Mouse (Mus musculus): Measurements from ENCODE around the gene Gpr135. TPM values are rescaled to one million over a fixed set of nuclear protein-coding genes. Genes with fewer than 3 reads are reported as not detected.

Gene Gpr135
- total and polyA plus RNA-seq, 2 experiments: 0.28 to 2.3 TPM

- H3K27ac ChIP-seq (replicated peaks; ENCODE audit: insufficient read depth, low read depth, low read length): peak overlapping the region; percentile 72; the same call in 1 of the 2 replicates
- TF ChIP-seq CTCF (IDR thresholded peaks at IDR 0.05; ENCODE audit: low read depth, low read length) (no peak), POLR2A (IDR thresholded peaks at IDR 0.05; ENCODE audit: extremely low read depth, insufficient read depth, low read length) (no peak)
- no peaks in the 10 kb centered on the region; the same call in 1 of the 2 replicates for H3K4me1 ChIP-seq (ENCODE audit: control insufficient read depth, insufficient read depth, low read length)
- no peaks in the 10 kb centered on the region for H3K27me3 ChIP-seq (ENCODE audit: control insufficient read depth, insufficient read depth, low read length)
- no peak overlapping the region for H3K4me3 ChIP-seq (ENCODE audit: insufficient read depth, low read depth, low read length)
- H3K79me2 ChIP-seq (ENCODE audit: control insufficient read depth, insufficient read depth, low read length): no peaks in the 10 kb centered on the region
- H3K9ac ChIP-seq (ENCODE audit: low read depth, low read length): no peak overlapping the region
- peak; percentile 29 for DNase-seq (ENCODE audit: extremely low read depth, low read depth, low spot score)
- 82% methylated on average over 6 of the region's 6 CpGs for WGBS
- H3K36me3 ChIP-seq (ENCODE audit: control insufficient read depth, insufficient read depth, low read length): no peaks in the 10 kb centered on the region
Measured at GRCm38 (mm10) chr12:72031794-72032193, 39.1 kb downstream of the Gpr135 start.

- TF ChIP-seq POLR2A (IDR thresholded peaks at IDR 0.05; ENCODE audit: extremely low read depth, insufficient read depth, low read length) (no peak), CTCF (IDR thresholded peaks at IDR 0.05; ENCODE audit: low read depth, low read length) (no peak)
- Histone ChIP-seq H3K9ac (ENCODE audit: low read depth, low read length) (no peak overlapping the region), H3K4me3 (ENCODE audit: insufficient read depth, low read depth, low read length) (no peak overlapping the region), H3K27ac (replicated peaks; ENCODE audit: insufficient read depth, low read depth, low read length) (peak overlapping the region; percentile 72), H3K27me3 (ENCODE audit: control insufficient read depth, insufficient read depth, low read length) (no peaks in the 10 kb centered on the region), H3K79me2 (ENCODE audit: control insufficient read depth, insufficient read depth, low read length) (no peaks in the 10 kb centered on the region), H3K4me1 (ENCODE audit: control insufficient read depth, insufficient read depth, low read length) (no peaks in the 10 kb centered on the region; the same call in 1 of the 2 replicates), H3K36me3 (ENCODE audit: control insufficient read depth, insufficient read depth, low read length) (no peaks in the 10 kb centered on the region)
- WGBS: 92% methylated on average over 5 of the region's 5 CpGs
- no peak for DNase-seq (ENCODE audit: extremely low read depth, low read depth, low spot score)
Measured at GRCm38 (mm10) chr12:72031171-72031570, 39.8 kb downstream of the Gpr135 start.

GRCm38 (mm10) chr12:72025275-72025795 lies 45.6 kb downstream of the Gpr135 start:
- no peak overlapping the region for H3K27ac ChIP-seq (replicated peaks; ENCODE audit: insufficient read depth, low read depth, low read length)
- 79% methylated on average over 6 of the region's 6 CpGs for WGBS
- H3K4me1 ChIP-seq (ENCODE audit: control insufficient read depth, insufficient read depth, low read length): no peaks in the 10 kb centered on the region; the same call in 1 of the 2 replicates

DNA sequence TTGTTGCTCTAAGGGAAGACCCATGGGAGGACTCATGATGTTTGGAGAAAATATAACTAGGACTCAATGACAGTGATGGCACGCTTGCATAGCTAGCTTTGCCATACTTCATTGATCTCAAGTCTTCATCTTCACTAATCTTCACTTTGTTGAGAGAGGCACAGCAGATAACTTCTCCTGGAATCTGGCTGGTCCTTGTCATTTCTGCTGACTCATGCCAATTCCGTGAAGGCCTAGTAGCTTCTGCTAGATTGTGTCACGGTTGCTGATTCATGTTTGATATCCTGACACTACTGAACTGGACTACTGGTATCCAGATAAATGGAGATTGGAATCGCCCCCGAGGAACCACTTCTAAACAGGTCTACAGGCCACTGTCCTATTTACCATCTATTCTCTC lies 47.4 kb downstream of the Gpr135 start:
- H3K27ac ChIP-seq (replicated peaks; ENCODE audit: insufficient read depth, low read depth, low read length): no peak overlapping the region
- no peak overlapping the region for H3K9ac ChIP-seq (ENCODE audit: low read depth, low read length)
- H3K36me3 ChIP-seq (ENCODE audit: control insufficient read depth, insufficient read depth, low read length): no peaks in the 10 kb centered on the region
- no peak overlapping the region for H3K4me3 ChIP-seq (ENCODE audit: insufficient read depth, low read depth, low read length)
- H3K27me3 ChIP-seq (ENCODE audit: control insufficient read depth, insufficient read depth, low read length): no peaks in the 10 kb centered on the region
- DNase-seq (ENCODE audit: extremely low read depth, low read depth, low spot score): no peak
- no peak for TF ChIP-seq CTCF (IDR thresholded peaks at IDR 0.05; ENCODE audit: low read depth, low read length)
- no peak for TF ChIP-seq POLR2A (IDR thresholded peaks at IDR 0.05; ENCODE audit: extremely low read depth, insufficient read depth, low read length)
- no peaks in the 10 kb centered on the region for H3K79me2 ChIP-seq (ENCODE audit: control insufficient read depth, insufficient read depth, low read length)
- no peaks in the 10 kb centered on the region for H3K4me1 ChIP-seq (ENCODE audit: control insufficient read depth, insufficient read depth, low read length)
- WGBS: 97% methylated on average over 5 of the region's 5 CpGs

More at GRCm38 (mm10) chr12:72025275-72025795, 45.6 kb downstream of the Gpr135 start:
- TF ChIP-seq POLR2A (IDR thresholded peaks at IDR 0.05; ENCODE audit: extremely low read depth, insufficient read depth, low read length) (no peak), CTCF (IDR thresholded peaks at IDR 0.05; ENCODE audit: low read depth, low read length) (no peak)
- DNase-seq (ENCODE audit: extremely low read depth, low read depth, low spot score): no peak
- no peaks in the 10 kb centered on the region for H3K36me3 ChIP-seq (ENCODE audit: control insufficient read depth, insufficient read depth, low read length)
- no peak overlapping the region for H3K9ac ChIP-seq (ENCODE audit: low read depth, low read length)
- no peaks in the 10 kb centered on the region for H3K79me2 ChIP-seq (ENCODE audit: control insufficient read depth, insufficient read depth, low read length)
- H3K27me3 ChIP-seq (ENCODE audit: control insufficient read depth, insufficient read depth, low read length): no peaks in the 10 kb centered on the region
- H3K4me3 ChIP-seq (ENCODE audit: insufficient read depth, low read depth, low read length): no peak overlapping the region

- no peak overlapping the region for H3K27ac ChIP-seq (replicated peaks; ENCODE audit: insufficient read depth, low read depth, low read length)
- no peak overlapping the region for H3K4me3 ChIP-seq (ENCODE audit: insufficient read depth, low read depth, low read length)
- no peak for DNase-seq (ENCODE audit: extremely low read depth, low read depth, low spot score)
- TF ChIP-seq POLR2A (IDR thresholded peaks at IDR 0.05; ENCODE audit: extremely low read depth, insufficient read depth, low read length): no peak
- no peaks in the 10 kb centered on the region for H3K4me1 ChIP-seq (ENCODE audit: control insufficient read depth, insufficient read depth, low read length)
- 79% methylated on average over 3 of the region's 3 CpGs for WGBS
- H3K79me2 ChIP-seq (ENCODE audit: control insufficient read depth, insufficient read depth, low read length): no peaks in the 10 kb centered on the region
- H3K36me3 ChIP-seq (ENCODE audit: control insufficient read depth, insufficient read depth, low read length): no peaks in the 10 kb centered on the region
- no peak overlapping the region for H3K9ac ChIP-seq (ENCODE audit: low read depth, low read length)
- H3K27me3 ChIP-seq (ENCODE audit: control insufficient read depth, insufficient read depth, low read length): no peaks in the 10 kb centered on the region
Measured at GRCm38 (mm10) chr12:72022790-72023189, 48.1 kb downstream of the Gpr135 start.

DNA sequence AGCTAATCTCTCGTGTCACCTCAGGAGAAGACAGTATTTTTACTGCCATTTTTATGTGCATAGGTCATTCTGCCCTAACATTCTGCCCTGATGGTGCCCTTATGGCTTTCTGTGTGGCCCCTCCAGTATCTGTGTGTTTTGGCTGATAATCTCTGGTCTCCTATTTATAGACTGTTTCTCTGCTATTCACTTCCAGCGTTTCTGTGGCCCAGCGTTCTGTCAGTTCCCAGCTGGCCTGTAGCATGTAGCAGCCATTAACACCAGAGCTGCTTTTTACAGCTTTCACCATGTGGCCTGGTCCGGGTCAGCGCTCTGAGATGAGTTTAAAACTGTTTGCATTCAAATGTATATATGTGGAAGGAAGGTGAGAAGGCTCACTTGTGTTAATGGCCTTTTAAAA lies 49.4 kb downstream of the Gpr135 start:
- Histone ChIP-seq H3K4me3 (ENCODE audit: insufficient read depth, low read depth, low read length) (no peak overlapping the region), H3K9ac (ENCODE audit: low read depth, low read length) (no peak overlapping the region), H3K27ac (replicated peaks; ENCODE audit: insufficient read depth, low read depth, low read length) (no peak overlapping the region), H3K79me2 (ENCODE audit: control insufficient read depth, insufficient read depth, low read length) (no peaks in the 10 kb centered on the region), H3K27me3 (ENCODE audit: control insufficient read depth, insufficient read depth, low read length) (no peaks in the 10 kb centered on the region), H3K36me3 (ENCODE audit: control insufficient read depth, insufficient read depth, low read length) (no peaks in the 10 kb centered on the region), H3K4me1 (ENCODE audit: control insufficient read depth, insufficient read depth, low read length) (no peaks in the 10 kb centered on the region)
- no peak for DNase-seq (ENCODE audit: extremely low read depth, low read depth, low spot score)
- 66% methylated on average over 5 of the region's 5 CpGs for WGBS
- no peak for TF ChIP-seq POLR2A (IDR thresholded peaks at IDR 0.05; ENCODE audit: extremely low read depth, insufficient read depth, low read length)
- no peak for TF ChIP-seq CTCF (IDR thresholded peaks at IDR 0.05; ENCODE audit: low read depth, low read length)
